Mouse (Mus musculus) monocyte, adult 5-6 weeks (primary cell): ENCODE measurements at regions not wholly inside any gene's neighbourhood (a gene's known extent, or its start where the extent isn't known, plus 50 kb on each side); places are given as distances from the start of the nearest gene placed in this dataset.
"Not testable (repeated sequence)": the region's sequence is repeated elsewhere in the genome, so short reads cannot be mapped to it uniquely, and the experiment has no call there.

ENCODE experiments used
- ATAC-seq: fragments of 153-309, 156-312 bp; replicated peaks from 2 replicates; pipeline ENCODE4 v1.8.0; 2017; ENCODE audit warnings: mild to moderate bottlenecking; ENCODE audit not compliant: low TSS enrichment, insufficient number of reproducible peaks, severe bottlenecking, poor library complexity, low FRiP score

DNA sequence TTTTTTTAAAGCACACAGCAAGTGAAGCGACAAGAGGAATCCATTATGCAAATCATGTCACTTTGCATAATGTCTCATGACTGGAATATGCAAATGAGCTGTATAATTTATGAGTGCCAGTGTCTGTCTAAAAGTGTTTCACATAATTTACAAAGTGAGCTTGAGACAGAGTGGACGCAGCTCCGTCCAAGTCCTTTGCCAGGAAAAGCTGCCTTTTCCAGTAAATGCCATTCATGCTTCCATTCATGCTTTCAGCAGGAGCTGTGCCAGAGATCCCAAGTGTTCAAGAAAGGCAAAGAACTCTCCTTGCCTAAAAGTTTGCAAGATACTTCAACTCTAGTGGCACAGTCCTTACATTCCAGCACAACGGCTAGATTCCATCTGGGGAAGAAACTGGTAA lies 241.4 kb upstream of the Pmfbp1 start:
- no peak for ATAC-seq

DNA sequence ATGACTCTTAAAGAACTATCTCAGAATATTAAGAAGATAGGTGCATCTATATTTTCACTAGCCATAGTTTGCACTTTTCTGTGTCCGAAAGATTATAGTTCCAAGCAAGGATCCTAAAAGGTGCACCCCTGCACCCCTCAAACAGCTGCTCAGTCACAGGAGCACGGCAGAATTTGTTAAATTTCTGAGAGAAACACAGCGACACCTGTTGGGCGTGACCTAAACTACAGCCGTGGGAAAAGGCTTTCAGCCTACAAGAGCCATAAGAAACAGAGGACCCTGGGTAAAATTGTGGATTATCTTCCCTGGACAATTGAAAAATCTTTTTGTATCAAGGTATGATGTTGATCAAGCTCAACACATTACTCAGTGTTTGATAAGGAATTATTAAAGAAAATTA lies 214.7 kb upstream of the Pmfbp1 start:
- no peak for ATAC-seq

DNA sequence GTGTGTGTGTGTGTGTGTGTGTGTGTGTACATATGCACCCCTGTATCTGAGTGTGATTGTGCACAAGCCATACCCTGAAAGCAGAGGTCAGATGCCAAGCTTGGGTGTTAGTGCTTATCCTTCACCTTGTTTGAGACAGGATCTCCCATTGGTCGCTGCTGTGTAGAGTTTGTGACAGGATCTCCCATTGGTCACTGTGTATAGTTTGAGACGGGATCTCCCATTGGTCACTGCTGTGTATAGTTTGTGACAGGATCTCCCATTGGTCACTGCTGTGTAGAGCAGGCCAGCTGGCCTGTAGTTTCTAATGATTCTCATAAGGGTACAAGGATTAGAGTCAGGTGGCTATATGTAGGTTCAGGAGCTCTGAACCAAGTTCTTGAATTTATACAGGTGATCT lies 213.3 kb upstream of the Pmfbp1 start:
- ATAC-seq, result no peak

DNA sequence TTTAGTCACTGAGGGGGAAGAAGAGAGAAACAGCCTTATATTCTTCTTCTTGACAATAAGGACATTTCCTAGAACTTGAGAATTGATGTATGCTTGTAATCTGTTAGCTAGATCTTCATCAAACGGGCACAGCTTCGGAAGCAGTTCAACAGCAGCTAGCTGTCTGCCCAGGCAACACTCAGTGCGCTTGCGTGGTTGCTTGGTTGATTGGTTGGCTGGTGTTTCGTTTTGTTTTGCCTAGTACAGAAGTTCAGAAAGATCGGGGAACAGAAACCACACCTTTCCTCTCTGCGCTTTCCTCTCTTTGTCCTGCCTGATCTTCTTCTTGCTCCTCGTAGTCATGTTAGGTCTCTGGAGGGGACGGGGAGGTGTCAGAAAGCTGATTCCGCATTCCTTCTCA lies 212.2 kb upstream of the Pmfbp1 start:
- ATAC-seq, result no peak

DNA sequence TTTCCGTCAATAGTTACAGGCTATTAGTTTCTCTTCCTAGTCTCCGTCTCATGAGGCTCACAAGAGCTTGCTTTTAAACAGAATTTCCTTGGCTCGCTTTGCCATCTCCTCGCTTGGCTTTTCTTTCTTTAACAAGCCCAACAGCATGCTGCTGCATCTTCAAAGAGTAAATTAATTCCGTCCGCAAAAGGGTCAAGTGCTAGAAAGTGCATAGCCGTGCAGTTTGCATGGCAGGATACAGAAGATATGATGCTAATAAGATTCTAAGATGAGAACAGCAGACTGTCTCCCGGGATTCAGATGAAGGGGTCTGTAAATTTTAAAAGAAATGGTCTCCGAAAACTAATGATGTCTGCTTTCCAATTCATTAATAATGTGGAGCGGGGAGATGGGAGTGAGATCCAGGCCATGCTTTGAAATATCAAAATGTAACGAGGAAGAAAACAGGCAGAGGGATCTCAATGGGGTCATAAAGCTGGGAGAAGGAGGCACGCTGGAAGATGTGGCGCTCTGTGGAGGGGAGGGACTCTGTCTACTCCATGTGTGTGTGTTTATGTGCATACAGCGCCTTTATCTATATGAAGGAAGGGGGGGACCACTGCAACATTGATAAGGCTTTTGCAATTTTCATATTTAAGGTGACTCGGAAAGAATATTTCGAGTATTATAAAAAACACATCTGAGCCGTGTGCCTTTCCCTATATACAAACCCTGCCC lies 183.0 kb upstream of the Pmfbp1 start:
- no peak for ATAC-seq

DNA sequence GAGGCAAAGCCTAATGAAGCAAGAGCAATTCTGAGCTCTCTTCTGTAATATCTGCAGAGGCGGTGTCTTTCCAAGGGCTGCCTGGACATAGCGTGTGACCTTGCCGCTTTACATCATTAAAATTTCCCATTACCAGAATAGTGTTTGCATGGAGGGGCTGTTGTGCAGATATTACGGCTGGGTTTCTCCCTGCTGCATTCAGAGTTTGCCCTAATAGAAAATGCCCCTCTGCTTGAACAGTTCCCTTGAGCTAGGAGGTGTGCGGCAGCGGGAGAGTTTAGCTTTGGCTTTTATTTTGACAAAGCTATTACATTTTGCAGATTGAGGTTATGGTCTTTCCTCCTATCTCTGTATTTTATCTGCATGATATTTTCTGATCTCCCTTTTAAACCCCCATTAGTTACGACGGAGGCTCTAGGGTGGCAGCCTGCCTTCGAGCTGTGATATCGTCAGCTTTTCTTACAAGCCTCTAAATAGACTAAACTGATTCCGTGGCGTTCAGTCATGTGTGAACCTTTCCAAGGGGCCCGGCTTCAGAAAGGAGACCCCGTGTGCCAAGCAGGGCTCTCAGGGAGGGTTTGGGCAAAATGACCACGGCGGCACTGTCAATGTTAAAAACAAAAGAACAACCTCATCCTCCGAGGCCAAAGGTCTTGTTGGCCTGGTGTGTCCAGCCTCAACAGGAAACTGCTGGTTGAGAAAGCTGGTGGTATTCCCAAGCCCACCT lies 182.2 kb upstream of the Pmfbp1 start:
- ATAC-seq, result no peak

DNA sequence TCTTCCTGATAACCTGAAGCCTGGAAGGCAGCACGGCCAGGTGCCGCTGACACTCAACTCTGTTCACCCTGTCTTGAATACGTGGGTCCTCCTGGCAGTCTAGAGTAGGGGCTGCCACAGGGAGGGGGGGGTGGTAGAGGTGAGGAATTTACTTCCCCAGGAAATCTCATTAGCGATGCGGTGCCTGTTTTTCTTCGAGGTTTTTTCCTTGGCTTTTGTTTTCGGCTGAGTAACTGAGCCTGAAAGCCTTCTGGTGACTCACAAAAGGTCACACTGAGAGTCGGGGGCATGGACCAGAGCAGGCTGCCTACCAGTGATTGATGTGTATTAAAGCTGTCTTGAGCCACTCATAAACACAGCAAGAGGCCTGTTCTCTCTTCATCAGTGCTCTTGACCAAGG lies 181.1 kb upstream of the Pmfbp1 start:
- ATAC-seq, result no peak

DNA sequence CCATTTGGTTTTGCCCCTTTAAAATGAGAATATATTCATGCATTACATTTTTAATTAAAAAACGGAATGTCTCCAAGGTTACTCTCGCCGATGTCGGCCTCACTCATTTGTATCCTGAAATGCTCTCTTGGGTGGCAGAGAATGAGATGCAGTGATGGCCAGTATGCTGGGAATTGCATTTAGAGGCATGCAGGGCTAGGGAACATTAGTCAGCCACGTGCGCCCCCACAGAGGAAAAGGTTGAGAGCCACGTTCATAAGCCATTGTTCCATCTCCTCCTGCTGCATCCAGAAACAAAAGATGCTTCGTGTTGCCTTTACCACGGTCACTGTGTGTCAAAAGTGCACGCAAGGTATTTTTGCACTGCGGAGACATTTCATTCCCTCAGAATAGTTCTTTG lies 172.9 kb upstream of the Pmfbp1 start:
- no peak for ATAC-seq

DNA sequence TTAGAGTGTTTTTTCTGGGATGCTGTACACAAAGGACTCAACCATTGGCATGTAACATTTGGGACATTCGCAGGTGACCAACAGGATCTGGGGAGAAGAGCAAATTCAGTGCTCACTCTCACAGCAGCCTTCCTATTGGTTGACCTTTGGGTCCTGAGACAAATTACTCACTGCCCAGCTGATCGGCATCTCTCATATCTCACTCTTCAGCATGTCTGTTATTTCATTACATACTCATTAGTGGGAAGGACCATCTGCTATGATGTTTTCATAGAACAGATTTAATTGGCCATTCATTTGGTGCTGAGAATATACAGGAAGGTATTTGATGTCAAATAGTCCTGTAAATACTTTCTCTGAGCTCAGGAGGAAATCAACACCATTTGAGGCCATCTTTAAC lies 170.5 kb upstream of the Pmfbp1 start:
- ATAC-seq, result no peak

DNA sequence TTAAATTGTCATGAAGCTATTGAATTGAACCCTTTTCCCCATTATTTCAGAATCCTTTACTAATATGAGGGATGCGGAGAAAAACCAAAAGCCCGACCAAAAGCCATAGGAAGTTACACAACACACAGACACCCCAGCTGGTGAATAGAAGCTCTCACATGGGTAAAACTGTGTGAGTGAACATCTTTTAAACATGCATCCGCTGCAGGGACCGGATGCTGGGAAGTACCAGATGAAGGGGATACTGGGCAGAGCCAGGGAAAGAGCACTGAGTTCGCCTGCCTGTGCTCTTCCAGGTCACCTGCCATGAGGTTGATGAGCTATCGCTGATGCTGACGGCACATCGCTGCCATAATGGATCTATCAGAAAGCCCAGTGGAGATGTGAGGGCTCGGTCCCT lies 169.6 kb upstream of the Pmfbp1 start:
- ATAC-seq, result no peak

DNA sequence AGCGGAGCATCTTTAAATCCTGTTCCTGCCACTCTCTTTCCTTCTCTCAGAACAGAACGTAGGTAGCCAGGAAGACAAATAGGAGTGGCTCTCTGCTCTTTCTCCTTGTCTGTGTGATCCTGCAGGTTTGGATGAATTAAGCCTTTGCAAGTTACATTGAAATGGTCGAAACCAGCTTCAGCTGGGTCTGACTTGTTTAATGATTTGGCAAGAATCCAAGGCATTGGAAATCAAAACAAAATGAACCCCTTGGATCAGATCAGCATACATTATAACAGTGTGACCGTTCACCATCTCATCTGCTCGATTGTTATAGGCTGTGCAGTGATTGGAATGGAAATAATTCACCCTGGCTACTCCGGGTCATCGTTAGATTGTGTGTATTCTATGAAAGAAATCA lies 157.6 kb upstream of the Pmfbp1 start:
- ATAC-seq, result no peak

DNA sequence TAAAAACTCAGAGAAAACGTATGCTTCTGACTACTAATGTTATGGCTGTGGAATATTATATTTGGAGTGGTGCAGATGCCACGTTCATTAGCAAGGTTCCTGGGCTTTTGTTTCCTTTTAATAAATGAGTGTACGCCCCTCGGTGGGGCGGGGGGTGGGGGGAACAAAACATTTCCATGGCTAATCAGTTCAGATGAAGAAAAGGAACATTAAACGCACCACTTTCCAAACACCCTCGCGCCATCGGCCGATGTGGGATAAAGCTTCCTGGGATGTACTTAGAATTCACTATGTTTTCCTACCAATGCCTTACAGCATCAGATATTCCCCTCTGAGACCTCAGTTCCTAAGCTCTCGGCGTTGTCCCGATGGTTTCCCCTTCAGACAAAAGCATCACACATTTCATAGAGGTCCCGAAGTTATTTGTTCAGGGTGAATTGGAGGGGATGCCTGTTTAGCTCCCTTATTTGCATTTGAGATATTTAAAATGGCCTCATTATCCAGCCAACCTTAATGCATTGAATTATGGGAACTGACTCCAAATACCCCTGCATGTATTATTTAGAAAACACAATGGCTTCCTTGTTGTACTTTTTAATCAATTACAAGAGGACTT lies 155.5 kb upstream of the Pmfbp1 start:
- ATAC-seq, result no peak

DNA sequence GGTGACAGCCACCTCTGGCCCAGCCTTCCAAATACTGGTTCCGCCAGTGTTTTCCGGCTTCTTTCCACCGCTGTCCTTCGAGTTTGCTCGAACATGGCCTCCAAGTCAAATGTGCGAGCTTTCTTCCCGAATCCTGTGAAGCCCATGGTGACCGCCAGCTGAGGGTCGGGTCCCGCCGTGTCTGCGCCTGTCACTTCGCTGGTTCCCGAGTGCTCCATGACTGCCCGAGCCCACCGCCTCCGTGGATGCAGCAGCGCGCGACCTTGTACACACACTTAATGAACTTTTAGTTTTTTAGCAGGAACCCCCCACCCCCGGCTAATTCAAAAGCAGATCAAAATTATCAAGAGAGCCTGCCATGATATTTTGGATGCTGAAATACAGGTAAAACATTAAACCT lies 153.2 kb upstream of the Pmfbp1 start:
- ATAC-seq, result not testable (repeated sequence)

DNA sequence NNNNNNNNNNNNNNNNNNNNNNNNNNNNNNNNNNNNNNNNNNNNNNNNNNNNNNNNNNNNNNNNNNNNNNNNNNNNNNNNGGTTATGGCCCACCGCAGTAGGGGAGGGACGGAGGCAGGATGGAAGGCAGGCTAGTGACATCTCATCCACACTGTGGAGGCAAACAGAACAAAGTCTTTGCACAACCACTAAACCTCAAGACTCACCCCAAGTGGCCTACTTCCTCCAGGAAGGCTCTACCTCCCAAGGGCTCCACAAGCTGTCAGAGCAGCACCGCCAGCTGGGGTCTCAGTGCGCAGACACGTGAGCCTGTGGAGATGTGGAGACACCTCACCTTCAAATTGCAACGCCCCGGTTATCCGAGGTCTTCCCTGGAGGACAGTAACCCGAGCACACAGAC lies 138.7 kb upstream of the Pmfbp1 start:
- no peak for ATAC-seq

DNA sequence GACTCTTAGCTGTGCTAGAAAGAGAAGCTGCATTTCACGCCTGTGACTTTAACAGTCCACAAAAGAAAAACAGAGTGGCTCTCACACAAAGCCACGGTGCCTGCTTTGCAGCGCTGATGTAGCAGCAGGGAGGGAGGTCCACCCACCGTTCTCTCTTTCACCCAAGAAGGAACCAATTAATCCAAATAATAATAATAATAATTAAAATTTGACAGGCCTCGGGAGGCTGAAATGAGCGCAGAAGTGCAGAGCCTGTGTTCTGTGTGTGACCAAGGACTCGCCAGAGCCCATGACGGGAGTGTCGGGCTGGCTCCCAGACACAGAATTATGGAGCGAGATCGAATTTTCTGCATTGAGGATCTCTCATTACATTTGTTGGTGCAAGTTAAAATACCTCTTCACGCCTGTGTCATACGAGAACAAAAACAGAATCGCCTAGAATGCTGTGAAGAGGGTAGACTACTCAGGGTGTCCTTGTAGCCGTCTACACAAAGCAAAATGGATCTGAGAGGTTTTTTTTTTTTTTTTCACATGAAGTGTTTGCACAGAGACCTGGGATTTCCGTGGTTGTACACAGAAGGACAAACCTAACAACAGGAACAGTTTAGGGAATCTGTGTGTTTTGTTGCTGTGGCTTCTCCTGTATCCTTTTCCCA lies 134.3 kb upstream of the Pmfbp1 start:
- ATAC-seq, result no peak

DNA sequence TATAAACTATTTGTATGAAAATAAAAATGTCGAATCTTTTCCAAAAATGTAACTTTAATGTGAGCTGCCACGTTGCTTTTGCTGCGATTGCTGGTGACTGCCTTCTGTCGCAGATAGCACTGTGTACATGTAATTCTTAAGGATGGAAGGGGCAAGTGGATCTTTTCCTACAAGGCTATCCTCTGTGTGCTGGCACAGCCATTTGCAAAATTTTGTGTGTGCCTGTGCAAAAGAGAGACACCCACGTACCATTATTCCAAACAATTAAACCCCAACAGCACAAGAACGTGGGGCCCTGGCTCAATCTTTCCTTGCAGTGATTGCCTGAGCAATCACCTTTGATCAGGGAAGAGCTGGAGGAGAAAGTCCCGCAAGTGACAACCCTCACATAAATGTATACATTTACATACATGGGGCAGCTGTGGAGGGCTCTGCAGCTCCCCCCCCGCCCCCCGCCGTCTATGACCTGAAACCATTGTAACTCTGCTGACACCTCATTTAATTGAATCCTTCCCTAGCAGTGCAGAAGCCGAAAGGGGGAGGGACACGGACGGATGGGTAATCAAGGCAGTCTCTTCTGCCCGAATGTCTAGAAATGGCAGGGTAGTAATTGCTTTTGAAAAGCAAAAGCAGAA lies 133.6 kb upstream of the Pmfbp1 start:
- no peak for ATAC-seq

DNA sequence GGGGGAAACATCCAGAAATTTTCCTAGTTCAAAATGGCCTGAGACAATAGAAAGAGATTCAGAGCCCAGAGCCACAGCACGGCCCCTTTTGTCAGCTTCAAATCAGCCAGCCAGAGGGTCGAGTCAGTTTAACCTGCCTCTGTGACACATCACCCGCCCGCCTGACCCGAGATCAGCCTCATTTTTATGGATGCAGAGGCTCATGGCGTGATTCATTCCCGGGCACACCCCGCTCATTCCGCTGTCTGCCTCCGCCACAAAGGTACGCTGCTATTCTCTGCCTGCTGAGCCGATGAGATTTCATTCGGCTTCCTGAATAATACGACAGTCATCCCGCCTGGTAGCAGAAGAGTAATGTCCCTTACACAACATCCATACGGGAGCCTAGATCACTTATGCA lies 132.9 kb upstream of the Pmfbp1 start:
- ATAC-seq, result no peak

DNA sequence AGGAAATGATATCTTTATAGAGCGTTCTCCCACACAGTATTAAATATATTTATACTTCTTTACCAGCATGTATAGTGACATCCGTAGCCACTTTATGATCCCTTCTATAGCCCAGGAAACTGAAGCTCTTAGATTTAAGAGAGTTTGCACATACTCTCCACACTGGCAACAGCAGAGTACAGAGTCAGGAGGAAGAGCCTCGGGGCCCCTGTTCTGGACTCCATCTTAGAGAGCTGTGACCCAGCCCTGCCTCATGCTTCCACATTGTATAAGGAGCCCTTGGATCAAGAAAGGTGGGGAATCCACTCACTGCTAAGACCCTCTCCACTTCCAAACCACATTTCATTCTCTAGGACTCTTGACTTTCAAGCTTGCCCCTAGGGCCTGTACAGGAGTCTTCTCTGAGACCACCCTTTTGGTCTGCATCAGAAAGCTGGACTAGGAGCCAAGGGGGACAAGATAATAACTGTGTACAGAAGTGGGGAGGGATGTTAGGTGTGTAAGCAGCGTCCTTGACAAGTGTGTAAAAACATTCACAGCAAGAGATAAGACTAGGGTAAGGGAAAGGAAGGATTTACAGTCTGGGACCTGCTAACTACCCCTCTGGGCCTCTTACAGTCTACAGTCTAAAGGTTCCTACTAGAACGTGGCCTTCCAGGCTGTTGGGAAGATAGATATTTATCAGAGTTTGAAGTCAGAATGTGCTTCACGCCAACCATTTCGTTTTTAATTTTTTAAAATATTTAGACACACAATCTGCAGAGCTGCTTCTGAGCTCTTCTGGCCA lies 132.1 kb upstream of the Pmfbp1 start:
- no peak for ATAC-seq
